Mouse (Mus musculus) kidney, embryonic 14.5 days (tissue): ENCODE measurements around the gene Garnl3. TPM values are rescaled to one million over a fixed set of nuclear protein-coding genes. Genes with fewer than 3 reads are reported as not detected.

Experiments
- ATAC-seq: fragments of 200-750 bp; cut with Nextera tagmentation; 2 replicates; pipeline ENCODE4 v1.8.0; 2017; ENCODE audit warnings: moderate number of reproducible peaks, mild to moderate bottlenecking, moderate TSS enrichment, moderate library complexity; ENCODE audit not compliant: low FRiP score, low TSS enrichment
- H3K27ac ChIP-seq: fragments of 300-500 bp; sonication (generic); 2 replicates; pipeline ENCODE4 v1.5.1; 2014; ENCODE audit warnings: low read depth, mild to moderate bottlenecking, low read length, moderate library complexity, mixed read lengths
- H3K27me3 ChIP-seq: fragments of 300-500 bp; sonication (generic); 2 replicates; pipeline ENCODE4 v1.6.1; 2014; ENCODE audit warnings: mild to moderate bottlenecking, low read length; ENCODE audit not compliant: control insufficient read depth, insufficient read depth
- H3K36me3 ChIP-seq: fragments of 300-500 bp; sonication (generic); 2 replicates; pipeline ENCODE4 v1.6.1; 2014; ENCODE audit warnings: low read length, mixed read lengths; ENCODE audit not compliant: control insufficient read depth, insufficient read depth
- H3K4me1 ChIP-seq: fragments of 300-500 bp; sonication (generic); 2 replicates; pipeline ENCODE4 v1.6.1; 2014; ENCODE audit warnings: low read length, mixed read lengths; ENCODE audit not compliant: control insufficient read depth, insufficient read depth
- H3K4me2 ChIP-seq: fragments of 300-500 bp; sonication (generic); replicated peaks from 2 replicates; pipeline ENCODE4 v1.6.1; 2014; ENCODE audit warnings: low read depth, mild to moderate bottlenecking, low read length
- H3K4me3 ChIP-seq: fragments of 300-500 bp; sonication (generic); 2 replicates; pipeline ENCODE4 v1.5.1; 2014; ENCODE audit warnings: mild to moderate bottlenecking, low read length
- H3K9ac ChIP-seq: fragments of 300-500 bp; sonication (generic); 2 replicates; pipeline ENCODE4 v1.6.1; 2014; ENCODE audit warnings: low read depth, mild to moderate bottlenecking, low read length, moderate library complexity
- H3K9me3 ChIP-seq: fragments of 300-500 bp; sonication (generic); 2 replicates; pipeline ENCODE4 v1.6.1; 2016; ENCODE audit warnings: low read length; ENCODE audit not compliant: control insufficient read depth
- WGBS: fragments of 180-500 bp; shearing (Covaris S2); extraction: QIAGEN DNeasy Blood & Tissue Kit; methylation state at CpG from one replicate; pipeline ENCODE4 v1.1.7; 2014; 5-methylcytosine and 5-hydroxymethylcytosine counted together
- polyA plus RNA-seq: library from polyadenylated mRNA; unstranded; fragments of >200 nt; fragmentation: Nextera tagmentation; extraction: Ambion mirVana; gene quantifications from 2 replicates; pipeline ENCODE4 v1.2.1, GENCODE M21; 2014

Garnl3 gene
- polyA plus RNA-seq, 1 experiment from 2014 or later, result 12.1 TPM

GRCm38 (mm10) chr2:32985844-32986243 is 145.6 kb downstream of the Garnl3 start:
- Histone ChIP-seq H3K27ac (no peak overlapping the region), H3K9me3 (no peaks in the 10 kb centered on the region), H3K27me3 (no peaks in the 10 kb centered on the region), H3K4me1 (peaks cover 4% of the 10 kb centered on the region; the same call in 1 of the 2 replicates), H3K9ac (no peak overlapping the region), H3K4me2 (no peak overlapping the region), H3K36me3 (no peaks in the 10 kb centered on the region; the same call in 1 of the 2 replicates), H3K4me3 (no peak overlapping the region)
- WGBS, result 69% methylated on average over 8 of the region's 8 CpGs
- no peak for ATAC-seq

GRCm38 (mm10) chr2:32983617-32984016 is 147.8 kb downstream of the Garnl3 start:
- Histone ChIP-seq H3K4me3 (no peak overlapping the region), H3K4me2 (no peak overlapping the region), H3K27ac (no peak overlapping the region), H3K27me3 (no peaks in the 10 kb centered on the region), H3K36me3 (no peaks in the 10 kb centered on the region; the same call in 1 of the 2 replicates), H3K9ac (no peak overlapping the region), H3K4me1 (peaks cover 7% of the 10 kb centered on the region; the same call in 1 of the 2 replicates), H3K9me3 (no peaks in the 10 kb centered on the region)
- ATAC-seq, result no peak
- 52% methylated on average over 6 of the region's 6 CpGs for WGBS

GRCm38 (mm10) chr2:32982700-32983099 is 148.8 kb downstream of the Garnl3 start:
- no peaks in the 10 kb centered on the region for H3K9me3 ChIP-seq
- H3K4me1 ChIP-seq, result peaks cover 7% of the 10 kb centered on the region; the same call in 1 of the 2 replicates
- 0 out of 2 replicates have a peak overlapping the region, but pooled peaks have one; percentile 3 for H3K9ac ChIP-seq
- no peak for ATAC-seq
- H3K27ac ChIP-seq, result no peak overlapping the region
- H3K4me3 ChIP-seq, result peak overlapping the region; percentile 78
- no peaks in the 10 kb centered on the region for H3K27me3 ChIP-seq
- H3K4me2 ChIP-seq, result peak overlapping the region; percentile 99
- H3K36me3 ChIP-seq, result no peaks in the 10 kb centered on the region; the same call in 1 of the 2 replicates
- 2% methylated on average over 4 of the region's 4 CpGs for WGBS

DNA sequence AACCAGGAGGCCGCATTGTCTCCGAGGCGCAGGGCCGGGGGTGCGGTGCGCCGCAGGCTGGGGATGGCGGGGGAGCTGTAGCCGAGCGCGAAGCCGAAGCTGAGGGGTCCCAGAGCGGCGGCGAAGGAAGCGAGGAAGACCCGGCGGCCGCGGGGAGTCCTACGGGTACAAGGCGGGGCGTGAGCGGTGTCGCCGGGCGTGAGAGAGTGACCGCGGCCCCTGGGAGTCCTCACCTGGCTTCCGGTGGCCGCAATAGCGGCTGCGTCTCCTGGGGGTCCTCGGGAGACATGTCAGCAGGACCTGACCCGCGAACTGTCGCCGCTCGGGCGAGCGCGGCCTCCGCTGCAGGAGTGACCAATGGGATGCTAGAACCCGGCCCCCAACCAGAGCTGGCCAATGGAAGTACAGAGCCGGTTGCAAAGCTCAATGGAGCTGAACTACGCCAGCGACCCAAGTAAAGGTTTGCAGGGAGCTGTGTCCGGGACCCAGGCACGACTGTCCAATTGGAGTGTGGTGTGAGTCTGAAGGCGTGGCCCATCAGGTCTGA is 149.7 kb downstream of the Garnl3 start, which contains the start of gene Slc2a8:
Gene Slc2a8, minus strand, starts transcription at position 359 of the 547 bp plus-strand sequence.
- WGBS, result under 1% methylated on average over 46 of the region's 50 CpGs
- Histone ChIP-seq H3K27ac (peak within 1 kb of the TSS; percentile 62; the same call in 1 of the 2 replicates), H3K9ac (peak within 1 kb of the TSS; percentile 83), H3K4me2 (peak within 1 kb of the TSS; percentile 99), H3K9me3 (no peaks in the 10 kb centered on the region), H3K36me3 (no peaks in the 10 kb centered on the region; the same call in 1 of the 2 replicates), H3K4me1 (peaks cover 7% of the 10 kb centered on the region; the same call in 1 of the 2 replicates), H3K4me3 (peak within 1 kb of the TSS; percentile 78), H3K27me3 (no peaks in the 10 kb centered on the region)
- ATAC-seq, result peak; percentile 99

GRCm38 (mm10) chr2:32981281-32981680 is 150.2 kb downstream of the Garnl3 start:
- peak; percentile 51; the same call in 1 of the 2 replicates for ATAC-seq
- Histone ChIP-seq H3K9ac (peak overlapping the region; percentile 83), H3K27ac (peak overlapping the region; percentile 62; the same call in 1 of the 2 replicates), H3K4me2 (peak overlapping the region; percentile 99), H3K4me1 (peaks cover 7% of the 10 kb centered on the region; the same call in 1 of the 2 replicates), H3K27me3 (no peaks in the 10 kb centered on the region), H3K9me3 (no peaks in the 10 kb centered on the region), H3K4me3 (peak overlapping the region; percentile 78), H3K36me3 (no peaks in the 10 kb centered on the region; the same call in 1 of the 2 replicates)
- under 1% methylated on average over 23 of the region's 23 CpGs for WGBS

GRCm38 (mm10) chr2:32979675-32980074 is 151.8 kb downstream of the Garnl3 start:
- no peak overlapping the region for H3K4me2 ChIP-seq
- no peaks in the 10 kb centered on the region for H3K9me3 ChIP-seq
- H3K4me1 ChIP-seq, result peaks cover 7% of the 10 kb centered on the region; the same call in 1 of the 2 replicates
- no peak overlapping the region for H3K9ac ChIP-seq
- H3K36me3 ChIP-seq, result peaks cover 5% of the 10 kb centered on the region; the same call in 1 of the 2 replicates
- ATAC-seq, result no peak
- H3K27ac ChIP-seq, result no peak overlapping the region
- H3K27me3 ChIP-seq, result no peaks in the 10 kb centered on the region
- 77% methylated on average over 7 of the region's 7 CpGs for WGBS
- no peak overlapping the region for H3K4me3 ChIP-seq

DNA sequence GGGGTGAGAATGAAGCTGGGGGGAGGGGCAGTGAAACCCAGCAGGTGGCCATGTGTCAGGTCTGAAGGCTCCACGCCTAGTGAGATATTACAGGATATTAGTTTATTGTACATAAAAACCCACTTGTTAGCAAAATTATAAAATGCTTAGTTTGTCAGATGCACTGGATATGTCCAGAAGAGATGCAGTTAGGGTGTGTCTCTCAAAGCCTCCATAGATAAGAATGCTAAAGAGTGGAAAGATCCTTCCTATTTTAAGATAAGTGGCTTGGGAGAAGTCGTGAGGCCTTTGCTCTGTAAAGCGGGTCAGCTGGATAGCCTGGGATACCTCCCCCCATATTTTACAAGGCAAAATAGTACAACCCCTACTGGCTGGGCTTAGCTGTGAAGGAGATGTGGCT is 152.8 kb downstream of the Garnl3 start:
- Histone ChIP-seq H3K9ac (no peak overlapping the region), H3K4me2 (no peak overlapping the region), H3K4me3 (no peak overlapping the region), H3K36me3 (peaks cover 14% of the 10 kb centered on the region; the same call in 1 of the 2 replicates), H3K9me3 (no peaks in the 10 kb centered on the region), H3K27me3 (no peaks in the 10 kb centered on the region), H3K4me1 (peaks cover 7% of the 10 kb centered on the region; the same call in 1 of the 2 replicates), H3K27ac (no peak overlapping the region)
- 80% methylated on average over 3 of the region's 3 CpGs for WGBS
- no peak for ATAC-seq

- no peak overlapping the region for H3K4me3 ChIP-seq
- no peak overlapping the region for H3K27ac ChIP-seq
- WGBS, result 86% methylated on average over 5 of the region's 5 CpGs
- no peaks in the 10 kb centered on the region for H3K27me3 ChIP-seq
- no peak overlapping the region for H3K9ac ChIP-seq
- H3K9me3 ChIP-seq, result no peaks in the 10 kb centered on the region
- H3K4me2 ChIP-seq, result no peak overlapping the region
- H3K36me3 ChIP-seq, result peaks cover 25% of the 10 kb centered on the region
- no peak for ATAC-seq
- peaks cover 7% of the 10 kb centered on the region; the same call in 1 of the 2 replicates for H3K4me1 ChIP-seq
These were observed 154.3 kb downstream of the Garnl3 start for GRCm38 (mm10) chr2:32977114-32977513.

DNA sequence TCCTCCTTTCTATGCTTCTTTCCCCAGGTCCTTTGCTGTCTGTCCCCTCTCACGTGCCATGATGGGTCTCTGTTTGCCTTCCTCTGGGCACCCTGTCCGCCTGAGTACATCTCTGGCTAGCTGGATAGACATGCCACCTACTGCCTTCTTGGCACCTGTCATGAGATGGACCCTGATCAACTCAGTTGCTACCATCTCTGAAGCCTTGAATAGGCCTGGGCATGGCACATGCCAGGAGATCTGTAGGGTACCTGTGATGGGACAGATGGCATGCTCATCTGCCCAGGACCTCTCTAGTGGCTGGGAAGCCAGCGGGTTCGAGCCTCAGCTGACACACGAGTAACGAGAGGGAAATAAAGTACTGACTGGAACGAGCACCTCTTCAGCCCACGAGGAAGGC is 157.2 kb downstream of the Garnl3 start:
- H3K36me3 ChIP-seq, result peaks cover 25% of the 10 kb centered on the region
- no peak overlapping the region for H3K27ac ChIP-seq
- H3K9ac ChIP-seq, result no peak overlapping the region
- ATAC-seq, result no peak
- no peaks in the 10 kb centered on the region for H3K9me3 ChIP-seq
- 89% methylated on average over 8 of the region's 8 CpGs for WGBS
- no peak overlapping the region for H3K4me2 ChIP-seq
- no peak overlapping the region for H3K4me3 ChIP-seq
- no peaks in the 10 kb centered on the region for H3K27me3 ChIP-seq
- no peaks in the 10 kb centered on the region for H3K4me1 ChIP-seq
